Mouse (Mus musculus): ENCODE results near the gene Frrs1l. TPM values are rescaled to one million over a fixed set of nuclear protein-coding genes. Genes with fewer than 3 reads are reported as not detected.

The Frrs1l gene
- polyA plus RNA-seq, 1 experiment from 2014 or later = not detected

DNA sequence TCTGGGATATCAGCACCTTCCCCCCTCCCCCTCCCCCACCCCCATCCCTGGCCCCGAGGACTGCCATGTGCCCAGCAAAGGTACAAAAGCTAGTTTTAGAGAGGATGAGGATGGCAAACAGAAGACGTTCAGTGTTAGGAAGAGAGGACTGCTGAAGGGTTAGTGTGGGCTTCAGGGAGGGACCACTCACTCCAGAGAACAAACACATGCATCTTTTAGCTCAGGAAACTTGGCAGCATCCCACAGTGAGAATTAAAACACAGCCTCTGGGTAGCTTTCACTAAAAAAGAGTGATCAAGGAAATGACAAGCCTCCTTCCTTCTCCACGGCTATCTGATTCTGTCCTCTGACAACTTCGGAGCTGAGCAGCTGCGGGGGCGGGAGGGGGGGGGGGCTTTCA lies 20.7 kb upstream of the Frrs1l start:
- ATAC-seq (no peak), DNase-seq (no peak)
- Histone ChIP-seq H3K9me3 (ENCODE audit: low read length) (no peaks in the 10 kb centered on the region), H3K4me1 (ENCODE audit: insufficient read depth) (no peaks in the 10 kb centered on the region), H3K4me2 (ENCODE audit: low read depth, low read length) (no peak overlapping the region), H3K27ac (ENCODE audit: low read depth) (no peak overlapping the region), H3K9ac (replicated peaks) (no peak overlapping the region), H3K4me3 (ENCODE audit: low read depth, low read length) (no peak overlapping the region), H3K27me3 (ENCODE audit: insufficient read depth, low read length) (no peaks in the 10 kb centered on the region), H3K36me3 (replicated peaks; ENCODE audit: insufficient read depth, low read length) (no peaks in the 10 kb centered on the region)
- TF ChIP-seq CTCF (IDR thresholded peaks at IDR 0.05; ENCODE audit: low read depth) (no peak), EP300 (IDR thresholded peaks at IDR 0.05; ENCODE audit: low read depth) (no peak)
- WGBS (ENCODE audit: insufficient replicate concordance) = 19% methylated on average over 6 of the region's 6 CpGs

DNA sequence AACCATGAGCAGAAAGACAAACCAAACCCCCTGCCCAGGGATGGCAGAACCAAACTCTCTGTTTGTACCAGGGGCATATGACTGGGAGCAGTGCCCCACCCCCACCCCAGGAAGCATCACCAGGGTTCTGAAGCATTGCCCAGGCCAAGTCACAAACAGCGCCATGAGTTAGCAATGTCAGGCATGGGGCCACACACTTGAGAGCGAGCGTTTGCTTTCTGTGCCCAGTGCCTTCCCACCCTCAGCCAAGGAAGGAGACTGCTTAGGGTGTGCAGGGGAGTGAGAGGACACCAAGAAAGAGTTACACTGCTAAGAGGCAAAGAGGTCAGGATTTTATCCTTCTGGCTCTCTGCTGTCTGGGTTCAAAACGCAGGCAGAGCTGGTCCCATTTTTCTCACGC lies 20.2 kb upstream of the Frrs1l start:
- Histone ChIP-seq H3K27me3 (ENCODE audit: insufficient read depth, low read length) (no peaks in the 10 kb centered on the region), H3K36me3 (replicated peaks; ENCODE audit: insufficient read depth, low read length) (no peaks in the 10 kb centered on the region), H3K9me3 (ENCODE audit: low read length) (no peaks in the 10 kb centered on the region), H3K4me1 (ENCODE audit: insufficient read depth) (no peaks in the 10 kb centered on the region), H3K4me3 (ENCODE audit: low read depth, low read length) (no peak overlapping the region), H3K4me2 (ENCODE audit: low read depth, low read length) (no peak overlapping the region), H3K27ac (ENCODE audit: low read depth) (no peak overlapping the region), H3K9ac (replicated peaks) (no peak overlapping the region)
- TF ChIP-seq CTCF (IDR thresholded peaks at IDR 0.05; ENCODE audit: low read depth) = no peak
- no peak for TF ChIP-seq EP300 (IDR thresholded peaks at IDR 0.05; ENCODE audit: low read depth)
- DNase-seq = no peak
- ATAC-seq = no peak
- 45% methylated on average over 5 of the region's 5 CpGs for WGBS (ENCODE audit: insufficient replicate concordance)

DNA sequence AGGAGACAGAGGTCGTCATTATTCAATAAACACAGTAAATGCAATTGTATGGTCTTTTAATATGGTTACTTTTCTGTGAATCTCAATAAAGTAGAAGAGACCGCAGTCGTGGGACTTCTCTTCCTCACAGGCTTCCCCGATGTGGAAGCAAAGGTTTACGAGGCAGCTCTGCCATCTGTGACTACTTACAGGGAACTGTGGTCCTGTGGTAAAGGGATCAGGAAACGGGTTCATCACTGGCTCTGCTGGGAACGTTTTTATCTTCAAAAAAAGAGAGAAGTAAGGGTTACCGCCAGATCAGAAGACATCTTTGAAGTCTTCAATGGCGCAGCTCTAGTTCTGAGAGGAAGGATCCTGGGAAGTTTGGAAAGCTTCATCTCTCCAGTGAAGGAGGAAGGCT lies 17.5 kb upstream of the Frrs1l start:
- ATAC-seq (no peak), DNase-seq (no peak)
- Histone ChIP-seq H3K9ac (replicated peaks) (no peak overlapping the region), H3K4me2 (ENCODE audit: low read depth, low read length) (no peak overlapping the region), H3K4me1 (ENCODE audit: insufficient read depth) (no peaks in the 10 kb centered on the region), H3K27me3 (ENCODE audit: insufficient read depth, low read length) (no peaks in the 10 kb centered on the region), H3K9me3 (ENCODE audit: low read length) (no peaks in the 10 kb centered on the region), H3K27ac (ENCODE audit: low read depth) (no peak overlapping the region), H3K4me3 (ENCODE audit: low read depth, low read length) (no peak overlapping the region), H3K36me3 (replicated peaks; ENCODE audit: insufficient read depth, low read length) (no peaks in the 10 kb centered on the region)
- WGBS (ENCODE audit: insufficient replicate concordance) = 36% methylated on average over 9 of the region's 9 CpGs
- TF ChIP-seq CTCF (IDR thresholded peaks at IDR 0.05; ENCODE audit: low read depth) = no peak
- TF ChIP-seq EP300 (IDR thresholded peaks at IDR 0.05; ENCODE audit: low read depth) = no peak

DNA sequence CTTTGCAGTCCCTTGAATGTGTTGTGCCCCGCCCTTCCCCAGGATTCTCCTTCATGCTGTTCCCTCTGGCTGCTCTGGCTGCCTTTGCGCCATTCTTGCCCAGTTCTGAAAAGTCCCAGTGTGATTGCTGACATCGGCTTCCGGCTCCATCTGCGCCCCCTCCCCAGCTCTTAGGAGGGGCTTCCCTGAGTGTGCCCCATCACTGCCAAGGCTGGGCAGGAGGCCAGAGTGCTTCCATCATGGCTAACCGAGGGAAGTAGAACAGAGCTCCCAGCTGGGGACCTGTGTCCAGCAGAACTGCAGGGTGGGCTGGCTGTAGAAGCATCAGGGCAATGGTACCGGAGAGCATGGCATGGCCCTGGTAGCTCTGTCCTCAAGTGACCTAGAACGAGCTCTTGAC lies 14.8 kb upstream of the Frrs1l start:
- WGBS (ENCODE audit: insufficient replicate concordance) = 76% methylated on average over 8 of the region's 8 CpGs
- TF ChIP-seq CTCF (IDR thresholded peaks at IDR 0.05; ENCODE audit: low read depth) (no peak), EP300 (IDR thresholded peaks at IDR 0.05; ENCODE audit: low read depth) (no peak)
- ATAC-seq = no peak

DNA sequence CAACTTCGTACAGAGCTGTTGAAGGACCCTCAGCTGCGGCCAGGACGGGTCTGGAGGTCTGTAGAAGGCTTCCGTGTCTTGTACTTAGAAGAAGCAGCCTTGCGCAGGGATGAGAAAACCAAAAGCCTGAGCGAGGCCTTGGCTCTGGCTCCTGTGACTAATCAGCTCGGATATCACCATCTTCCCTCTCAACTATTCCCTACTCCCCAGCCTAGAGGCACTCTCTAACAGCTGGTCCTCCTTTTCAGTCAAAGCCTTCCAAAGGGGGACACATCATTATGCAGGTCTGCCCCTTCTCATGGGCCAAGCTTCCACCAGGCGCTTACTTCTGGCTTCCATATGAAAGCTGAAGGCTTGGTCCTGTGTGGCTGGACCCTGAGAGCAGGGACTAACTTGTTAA lies 13.7 kb upstream of the Frrs1l start:
- Histone ChIP-seq H3K4me2 (ENCODE audit: low read depth, low read length) (no peak overlapping the region), H3K9ac (replicated peaks) (no peak overlapping the region), H3K9me3 (ENCODE audit: low read length) (no peaks in the 10 kb centered on the region), H3K4me1 (ENCODE audit: insufficient read depth) (no peaks in the 10 kb centered on the region), H3K27ac (ENCODE audit: low read depth) (no peak overlapping the region), H3K4me3 (ENCODE audit: low read depth, low read length) (no peak overlapping the region), H3K36me3 (replicated peaks; ENCODE audit: insufficient read depth, low read length) (no peaks in the 10 kb centered on the region), H3K27me3 (ENCODE audit: insufficient read depth, low read length) (no peaks in the 10 kb centered on the region)
- ATAC-seq (no peak), DNase-seq (no peak)
- TF ChIP-seq EP300 (IDR thresholded peaks at IDR 0.05; ENCODE audit: low read depth) (no peak), CTCF (IDR thresholded peaks at IDR 0.05; ENCODE audit: low read depth) (no peak)
- 75% methylated on average over 8 of the region's 8 CpGs for WGBS (ENCODE audit: insufficient replicate concordance)

More for the DNA sequence above, 14.8 kb upstream of the Frrs1l start:
- Histone ChIP-seq H3K36me3 (replicated peaks; ENCODE audit: insufficient read depth, low read length) (no peaks in the 10 kb centered on the region), H3K9ac (replicated peaks) (no peak overlapping the region), H3K27me3 (ENCODE audit: insufficient read depth, low read length) (no peaks in the 10 kb centered on the region), H3K4me3 (ENCODE audit: low read depth, low read length) (no peak overlapping the region), H3K4me1 (ENCODE audit: insufficient read depth) (no peaks in the 10 kb centered on the region), H3K27ac (ENCODE audit: low read depth) (no peak overlapping the region), H3K9me3 (ENCODE audit: low read length) (no peaks in the 10 kb centered on the region), H3K4me2 (ENCODE audit: low read depth, low read length) (no peak overlapping the region)
- DNase-seq = no peak

DNA sequence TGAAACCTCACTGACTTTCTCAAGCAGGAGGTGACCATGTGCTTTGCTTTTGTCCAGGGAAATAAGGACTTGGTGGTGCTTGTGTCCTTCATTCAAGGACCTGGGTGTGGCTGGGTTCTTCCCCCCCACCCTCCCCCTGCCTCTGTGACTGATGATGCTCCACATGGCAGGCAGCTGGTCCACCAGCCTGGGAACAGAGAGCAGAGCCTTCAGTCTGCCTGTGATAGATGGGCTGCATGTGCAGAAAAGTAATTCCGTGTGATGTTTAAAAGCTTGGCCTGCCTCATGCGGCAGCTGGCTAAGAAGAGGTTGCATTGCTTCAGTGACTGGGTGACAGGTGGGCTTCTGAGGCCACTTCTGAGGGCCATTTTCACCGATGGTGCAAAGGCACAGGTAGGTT lies 12.6 kb upstream of the Frrs1l start:
- DNase-seq (no peak), ATAC-seq (no peak)
- Histone ChIP-seq H3K4me3 (ENCODE audit: low read depth, low read length) (no peak overlapping the region), H3K4me1 (ENCODE audit: insufficient read depth) (no peaks in the 10 kb centered on the region), H3K9ac (replicated peaks) (no peak overlapping the region), H3K4me2 (ENCODE audit: low read depth, low read length) (no peak overlapping the region), H3K27ac (ENCODE audit: low read depth) (no peak overlapping the region), H3K27me3 (ENCODE audit: insufficient read depth, low read length) (no peaks in the 10 kb centered on the region), H3K9me3 (ENCODE audit: low read length) (no peaks in the 10 kb centered on the region), H3K36me3 (replicated peaks; ENCODE audit: insufficient read depth, low read length) (no peaks in the 10 kb centered on the region)
- no peak for TF ChIP-seq CTCF (IDR thresholded peaks at IDR 0.05; ENCODE audit: low read depth)
- TF ChIP-seq EP300 (IDR thresholded peaks at IDR 0.05; ENCODE audit: low read depth) = no peak
- WGBS (ENCODE audit: insufficient replicate concordance) = 65% methylated on average over 3 of the region's 3 CpGs

DNA sequence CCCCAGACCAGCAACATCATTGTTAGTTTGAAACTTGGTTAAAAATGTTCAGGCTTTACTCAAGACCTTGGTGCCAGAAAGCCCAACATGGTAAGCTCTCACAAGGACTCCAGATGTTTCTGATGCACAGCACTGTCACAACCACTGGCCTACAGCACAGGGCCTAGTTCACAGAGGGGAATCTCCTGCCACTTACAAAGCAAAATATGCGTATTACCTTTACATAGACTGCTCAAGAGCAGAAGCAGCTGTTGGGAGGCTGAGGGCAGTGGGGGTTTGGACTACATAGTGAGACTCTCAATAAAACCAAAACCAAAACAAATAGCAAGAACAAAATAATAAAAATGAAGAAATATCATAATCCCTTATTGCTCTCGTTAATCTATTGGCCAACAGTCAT lies 11.2 kb upstream of the Frrs1l start:
- H3K27me3 ChIP-seq (ENCODE audit: insufficient read depth, low read length) = no peaks in the 10 kb centered on the region
- DNase-seq (no peak), ATAC-seq (no peak)
- H3K4me2 ChIP-seq (ENCODE audit: low read depth, low read length) = no peak overlapping the region
- no peak overlapping the region for H3K27ac ChIP-seq (ENCODE audit: low read depth)
- WGBS (ENCODE audit: insufficient replicate concordance) = 79% methylated on average over 2 of the region's 2 CpGs
- H3K4me1 ChIP-seq (ENCODE audit: insufficient read depth) = no peaks in the 10 kb centered on the region
- H3K36me3 ChIP-seq (replicated peaks; ENCODE audit: insufficient read depth, low read length) = no peaks in the 10 kb centered on the region
- TF ChIP-seq EP300 (IDR thresholded peaks at IDR 0.05; ENCODE audit: low read depth) (no peak), CTCF (IDR thresholded peaks at IDR 0.05; ENCODE audit: low read depth) (no peak)
- no peak overlapping the region for H3K4me3 ChIP-seq (ENCODE audit: low read depth, low read length)
- no peak overlapping the region for H3K9ac ChIP-seq (replicated peaks)
- no peaks in the 10 kb centered on the region for H3K9me3 ChIP-seq (ENCODE audit: low read length)

All from liver, postnatal 0 days (tissue).